Comparison of ENCODE assay signal across 22 mouse cellular contexts in the genomic region with DNA sequence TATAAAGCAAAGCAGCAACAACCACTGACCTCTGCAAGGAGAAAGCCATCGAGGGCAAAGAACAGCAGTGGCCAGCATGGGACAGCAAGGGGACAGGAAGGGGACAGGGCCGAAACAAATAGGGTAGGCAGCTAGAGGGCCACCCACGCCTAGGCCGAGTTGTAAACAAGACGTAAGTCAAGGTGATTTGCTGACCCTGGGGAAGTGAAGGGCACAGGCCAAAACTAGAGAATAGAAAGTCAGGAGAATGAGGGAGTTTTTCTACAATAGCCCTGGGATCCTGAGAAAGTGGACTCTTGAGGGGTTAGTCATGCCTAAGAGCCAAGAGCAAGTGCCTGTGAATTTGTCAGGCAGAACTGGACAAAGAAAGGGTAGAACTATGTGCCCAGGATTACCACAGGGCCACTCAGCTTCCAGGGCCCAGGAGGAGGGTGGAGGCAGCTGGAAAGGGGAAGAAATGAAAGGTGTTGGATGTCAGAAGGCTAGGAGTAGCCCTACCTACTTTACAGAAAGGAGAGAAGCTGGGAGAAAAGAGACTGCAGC. TPM values are rescaled to one million over a fixed set of nuclear protein-coding genes. Genes with fewer than 3 reads are reported as not detected.
A peak's percentile ranks its signal among the peaks of the same experiment; 100 is the strongest.
DNase-seq lines count a peak whose midpoint lies in the region; ATAC-seq and TF ChIP-seq lines count a peak whose summit lies in the region.
"Had no signal": no experiment of that assay in that cellular context is flagged by ENCODE, and none has a peak within 500 bp of the region (broad histone marks: within the 10 kb centered on the region; RNA-seq: fewer than 3 reads in every experiment).

No protein-coding gene starts in this region.

- no peak overlapping the region for H3K9ac ChIP-seq in heart, postnatal 0 days (replicated peaks; ENCODE audit: low read depth, low read length)
- H3K9ac ChIP-seq in kidney, postnatal 0 days (ENCODE audit: low read depth, low read length), result no peak overlapping the region
- no peak overlapping the region for H3K9ac ChIP-seq in midbrain, embryonic 11.5 days (ENCODE audit: low read length)
- H3K9ac ChIP-seq: embryonic facial prominence, embryonic 12.5 days; limb, embryonic 13.5 days; liver, embryonic 12.5 days had no signal

- no peak overlapping the region for H3K4me2 ChIP-seq in heart, postnatal 0 days (ENCODE audit: low read depth, low read length)
- no peak overlapping the region for H3K4me2 ChIP-seq in kidney, postnatal 0 days (ENCODE audit: low read length)
- no peak overlapping the region for H3K4me2 ChIP-seq in midbrain, embryonic 11.5 days
- H3K4me2 ChIP-seq: embryonic facial prominence, embryonic 12.5 days; limb, embryonic 13.5 days; liver, embryonic 12.5 days had no signal

- peaks cover 7% of the 10 kb centered on the region for H3K4me1 ChIP-seq in heart, postnatal 0 days (ENCODE audit: control insufficient read depth, insufficient read depth)
- H3K4me1 ChIP-seq in kidney, postnatal 0 days (replicated peaks; ENCODE audit: insufficient read depth, low read length), result no peaks in the 10 kb centered on the region
- no peaks in the 10 kb centered on the region for H3K4me1 ChIP-seq in midbrain, embryonic 11.5 days (ENCODE audit: control insufficient read depth, insufficient read depth, low read length)
- H3K4me1 ChIP-seq in midbrain, embryonic 10.5 days, result peaks cover 8% of the 10 kb centered on the region
- H3K4me1 ChIP-seq: embryonic facial prominence, embryonic 12.5 days; limb, embryonic 13.5 days had no signal

- no peak for TF ChIP-seq CTCF in heart, postnatal 0 days (IDR thresholded peaks at IDR 0.05; ENCODE audit: low read depth)
- no peak for TF ChIP-seq CTCF in kidney, postnatal 0 days (IDR thresholded peaks at IDR 0.05; ENCODE audit: low read depth)

- no peaks in the 10 kb centered on the region for H3K9me3 ChIP-seq in heart, postnatal 0 days (replicated peaks; ENCODE audit: control insufficient read depth, low read length)
- no peaks in the 10 kb centered on the region for H3K9me3 ChIP-seq in kidney, postnatal 0 days (replicated peaks; ENCODE audit: low read length)
- no peaks in the 10 kb centered on the region for H3K9me3 ChIP-seq in midbrain, embryonic 11.5 days (ENCODE audit: control insufficient read depth, low read length)
- no peaks in the 10 kb centered on the region for H3K9me3 ChIP-seq in midbrain, embryonic 10.5 days (replicated peaks)
- H3K9me3 ChIP-seq: embryonic facial prominence, embryonic 12.5 days; limb, embryonic 13.5 days; liver, embryonic 12.5 days had no signal

- H3K27ac ChIP-seq in heart, postnatal 0 days (ENCODE audit: low read depth), result peak overlapping the region; percentile 41; the same call in 1 of the 2 replicates
- peak overlapping the region; percentile 55 for H3K27ac ChIP-seq in kidney, postnatal 0 days
- no peak overlapping the region for H3K27ac ChIP-seq in midbrain, embryonic 11.5 days (ENCODE audit: low read depth, low read length)
- no peak overlapping the region for H3K27ac ChIP-seq in midbrain, embryonic 10.5 days (replicated peaks)
- H3K27ac ChIP-seq: embryonic facial prominence, embryonic 12.5 days; limb, embryonic 13.5 days; liver, embryonic 12.5 days had no signal

- WGBS in heart, postnatal 0 days, result 76% methylated on average over 5 of the region's 5 CpGs
- 52% methylated on average over 5 of the region's 5 CpGs for WGBS in kidney, postnatal 0 days
- 85% methylated on average over 5 of the region's 5 CpGs for WGBS in midbrain, embryonic 11.5 days
- WGBS in midbrain, embryonic 10.5 days, result 82% methylated on average over 5 of the region's 5 CpGs

- no peak for DNase-seq in heart, postnatal 0 days (ENCODE audit: low spot score)
- no peak for DNase-seq in heart, adult 11 months
- no peak for DNase-seq in kidney, postnatal 0 days (ENCODE audit: low spot score)
- no peak for DNase-seq in kidney, adult 8-10 months
- peak; percentile 17 for DNase-seq in midbrain, embryonic 11.5 days (ENCODE audit: low spot score, missing footprints)
- no peak for DNase-seq in midbrain, embryonic 10.5 days (ENCODE audit: low spot score)
- DNase-seq in right cerebral cortex, postnatal 14 days, result no peak
- DNase-seq: adrenal gland, postnatal 25 days; cerebellum, adult 11-12 months; cerebellum, adult 9-11 months; embryo, embryonic 11 days; layer of hippocampus, adult 9-11 months; lung, adult 18-20 months; lung, postnatal 14 days; right cerebral cortex, adult 18-20 months had no signal

- TF ChIP-seq EP300 in heart, postnatal 0 days (IDR thresholded peaks at IDR 0.05; ENCODE audit: low read depth), result no peak

- no peak overlapping the region for H3K4me3 ChIP-seq in heart, postnatal 0 days (ENCODE audit: low read depth, low read length)
- H3K4me3 ChIP-seq in kidney, postnatal 0 days (replicated peaks; ENCODE audit: low read depth, low read length), result no peak overlapping the region
- H3K4me3 ChIP-seq in midbrain, embryonic 11.5 days (ENCODE audit: low read depth, low read length), result no peak overlapping the region
- H3K4me3 ChIP-seq in midbrain, embryonic 10.5 days, result no peak overlapping the region
- H3K4me3 ChIP-seq: embryonic facial prominence, embryonic 12.5 days; limb, embryonic 13.5 days; liver, embryonic 12.5 days had no signal

- peaks cover 55% of the 10 kb centered on the region for H3K36me3 ChIP-seq in heart, postnatal 0 days (replicated peaks; ENCODE audit: control insufficient read depth, insufficient read depth, low read length)
- H3K36me3 ChIP-seq in kidney, postnatal 0 days (ENCODE audit: insufficient read depth, low read length), result peaks cover 16% of the 10 kb centered on the region; the same call in 1 of the 2 replicates
- H3K36me3 ChIP-seq in midbrain, embryonic 11.5 days (ENCODE audit: control insufficient read depth, insufficient read depth, low read length), result no peaks in the 10 kb centered on the region
- H3K36me3 ChIP-seq in midbrain, embryonic 10.5 days, result peaks cover 59% of the 10 kb centered on the region
- H3K36me3 ChIP-seq: embryonic facial prominence, embryonic 12.5 days; limb, embryonic 13.5 days had no signal

- no peak for ATAC-seq in heart, postnatal 0 days (ENCODE audit: insufficient read depth, low read depth)
- peak; percentile 12; the same call in 1 of the 2 replicates for ATAC-seq in kidney, postnatal 0 days (replicated peaks; ENCODE audit: low FRiP score, low read depth)
- ATAC-seq in midbrain, embryonic 11.5 days (ENCODE audit: low FRiP score), result no peak
- ATAC-seq: CD4-positive, CD25-positive, alpha-beta regulatory T cell, adult 4 months; forebrain, embryonic 14.5 days; hindbrain, embryonic 16.5 days; liver, embryonic 12.5 days; midbrain, embryonic 16.5 days had no signal

- H3K27me3 ChIP-seq in heart, postnatal 0 days (ENCODE audit: control insufficient read depth, insufficient read depth, low read length), result no peaks in the 10 kb centered on the region
- H3K27me3 ChIP-seq in kidney, postnatal 0 days (ENCODE audit: insufficient read depth, low read length), result no peaks in the 10 kb centered on the region
- H3K27me3 ChIP-seq in midbrain, embryonic 11.5 days (ENCODE audit: control insufficient read depth, insufficient read depth, low read length), result no peaks in the 10 kb centered on the region
- no peaks in the 10 kb centered on the region for H3K27me3 ChIP-seq in midbrain, embryonic 10.5 days (ENCODE audit: low read depth, poor library complexity, severe bottlenecking)
- H3K27me3 ChIP-seq: embryonic facial prominence, embryonic 12.5 days; limb, embryonic 13.5 days; liver, embryonic 12.5 days had no signal

RNA-seq across cellular contexts. Expression of a gene that starts 12.5 kb away (rescaled TPM):
- total RNA-seq in heart, postnatal 0 days (2014; rRNA removed; ENCODE audit: low replicate concordance), result 149 and 175 TPM in 2 replicates
- 308 TPM in 2 replicates for polyA plus RNA-seq in heart, postnatal 0 days (2015; fragmentation: Nextera tagmentation; extraction: Ambion mirVana)
- 720 and 731 TPM in 2 replicates for polyA plus RNA-seq in kidney, postnatal 0 days (2015; fragmentation: Nextera tagmentation; extraction: Ambion mirVana)
- 35.5 and 36.7 TPM in 2 replicates for polyA plus RNA-seq in midbrain, embryonic 11.5 days (2014; fragmentation: Nextera tagmentation; extraction: Ambion mirVana)
- polyA plus RNA-seq in midbrain, embryonic 10.5 days (2016; fragmentation: Nextera tagmentation; extraction: Ambion mirVana), result 18.7 and 26.8 TPM in 2 replicates

Comparison
In these comparisons a context has a peak if more than half of its experiments do, and no peak if none do; other contexts are left out.
1. H3K27ac ChIP-seq: peak in heart, postnatal 0 days (single experiment) and kidney, postnatal 0 days (single experiment); none in midbrain, embryonic 11.5 days (single experiment) and midbrain, embryonic 10.5 days (single experiment).